Mouse (Mus musculus) heart, adult 9 months (tissue): Measurements from ENCODE around the gene Mark4.

Experiments used
- DNase-seq, 2 experiments: peaks; one replicate each; pipeline ENCODE4 v3.0.0; 2022; ENCODE audit warnings: low spot score in 2 of 2

Mark4 gene

DNA sequence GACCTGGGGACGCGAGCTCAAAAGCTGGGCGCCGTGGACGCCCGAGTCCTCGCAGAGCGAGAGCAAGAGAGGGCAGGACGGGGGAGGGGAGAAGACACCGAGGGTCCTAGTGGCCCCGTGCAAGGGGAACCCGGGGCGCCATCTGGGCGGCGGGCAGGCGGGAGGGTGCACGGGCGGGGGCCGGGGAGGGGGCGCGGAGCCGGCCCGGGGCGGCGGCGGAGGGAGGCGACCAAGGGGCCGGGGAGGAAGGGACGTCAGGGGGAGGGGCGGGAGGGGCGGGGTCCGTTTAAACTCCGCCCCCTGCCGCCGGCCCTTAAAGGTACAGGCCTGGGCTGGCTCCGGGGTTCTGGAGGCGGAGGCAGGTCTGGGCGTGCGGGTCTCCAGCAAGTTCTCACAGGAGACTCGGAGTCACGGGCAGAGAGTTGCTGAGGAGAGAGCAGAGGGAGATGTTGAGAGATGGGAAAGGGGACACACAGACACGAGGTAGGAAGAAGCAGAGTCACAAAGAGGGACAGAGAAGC lies at the start of gene Mark4:
Mark4 (minus strand) TSS at position 231 of the 521 bp plus-strand sequence.
- peak; percentile 67 to 74 for DNase-seq

DNA sequence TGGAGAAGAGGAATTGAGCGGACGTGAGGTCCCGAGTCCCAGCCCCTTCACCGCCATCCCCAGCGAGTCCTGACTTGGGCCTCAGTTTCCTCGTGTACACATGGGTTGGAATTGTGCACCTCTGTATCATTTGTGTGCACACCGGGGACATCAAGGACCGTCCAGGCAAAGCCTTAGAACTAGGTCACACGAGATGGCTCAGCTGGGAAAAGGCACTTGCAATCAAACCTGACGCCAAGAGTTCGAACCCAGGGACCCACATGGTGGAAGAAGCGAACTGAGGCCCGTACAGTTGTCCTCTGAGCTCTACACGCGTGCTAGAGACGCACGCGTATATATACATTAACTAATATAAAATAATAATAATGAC lies 49.0 kb upstream of the Mark4 start:
- no peak for DNase-seq

DNA sequence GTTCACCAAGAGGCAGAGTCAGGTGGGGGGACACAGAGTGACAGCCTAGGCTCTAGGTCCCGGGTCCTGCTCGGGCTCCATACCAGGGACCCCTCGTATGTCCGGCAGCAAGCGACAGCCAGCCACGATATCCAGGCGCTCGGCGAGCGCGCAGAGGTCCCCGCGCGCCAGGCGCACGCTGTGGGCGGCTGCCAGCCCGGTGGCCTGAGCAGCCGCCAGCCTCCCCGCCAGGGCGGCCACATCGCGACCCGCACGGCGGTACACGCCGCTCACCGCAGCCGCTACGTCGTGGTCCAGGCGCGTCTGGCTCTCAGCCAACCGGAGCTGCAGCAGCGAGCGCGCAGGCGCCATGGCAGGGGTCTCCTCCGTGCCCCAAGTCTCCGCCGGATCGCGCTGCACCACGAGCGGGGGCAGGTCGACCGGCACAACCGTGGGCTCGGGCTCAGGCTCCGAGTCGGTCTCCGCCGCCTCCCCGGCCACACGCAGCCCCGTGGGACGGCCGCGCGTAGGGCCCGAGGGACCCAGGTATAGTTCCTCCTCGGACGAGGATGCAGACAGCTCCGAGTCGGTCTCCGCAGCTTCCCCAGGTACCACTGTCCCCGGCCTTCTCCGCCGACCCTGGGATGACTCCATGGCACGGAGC lies 48.5 kb upstream of the Mark4 start:
- DNase-seq, result no peak

DNA sequence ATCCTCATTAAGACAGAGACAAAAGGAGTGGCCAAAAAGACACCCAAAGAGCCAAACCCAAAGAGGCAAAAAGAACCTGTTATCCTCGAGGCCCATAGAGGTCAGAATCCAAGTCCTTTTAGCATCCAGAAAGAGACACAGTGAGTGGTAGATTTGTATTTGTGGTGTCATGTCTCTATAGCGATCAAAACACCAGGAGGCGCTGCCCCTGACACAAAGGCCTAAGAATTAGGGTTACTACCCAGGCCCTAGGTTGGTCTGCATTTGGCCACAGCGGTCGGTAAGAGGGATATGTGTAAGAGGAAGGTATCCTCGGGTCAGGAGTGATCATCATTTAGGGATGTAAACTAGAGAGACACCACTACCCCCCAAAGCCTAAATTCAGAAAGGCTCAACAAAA lies 47.7 kb upstream of the Mark4 start:
- no peak for DNase-seq

DNA sequence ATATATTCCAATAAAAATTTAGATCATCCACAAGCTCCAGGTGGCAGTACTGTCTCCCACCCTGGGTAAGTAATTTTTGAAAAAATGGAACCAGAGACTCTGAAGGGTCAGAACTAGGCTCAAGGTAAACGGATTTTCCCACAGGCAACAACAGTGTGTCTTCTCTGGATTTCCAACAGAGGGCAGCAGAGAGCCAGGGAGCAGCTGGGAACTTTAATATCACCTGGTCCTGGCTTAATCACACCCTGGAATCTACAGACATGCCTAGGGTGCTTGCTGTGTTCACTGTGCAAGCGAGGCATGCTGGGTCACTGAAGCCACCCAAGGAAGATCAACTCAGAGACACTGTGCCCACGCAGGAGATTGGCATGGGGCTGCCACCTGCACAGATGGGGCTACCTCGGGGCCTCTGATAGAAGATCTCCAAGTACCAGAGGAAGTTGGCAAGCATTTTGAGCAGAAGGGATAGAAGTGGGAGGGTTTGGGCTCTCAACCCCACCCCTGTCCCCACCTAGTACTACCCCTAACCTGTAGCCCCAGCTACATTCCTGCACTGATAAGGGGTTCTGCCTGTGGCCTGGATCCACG lies 45.0 kb upstream of the Mark4 start:
- DNase-seq, result no peak

DNA sequence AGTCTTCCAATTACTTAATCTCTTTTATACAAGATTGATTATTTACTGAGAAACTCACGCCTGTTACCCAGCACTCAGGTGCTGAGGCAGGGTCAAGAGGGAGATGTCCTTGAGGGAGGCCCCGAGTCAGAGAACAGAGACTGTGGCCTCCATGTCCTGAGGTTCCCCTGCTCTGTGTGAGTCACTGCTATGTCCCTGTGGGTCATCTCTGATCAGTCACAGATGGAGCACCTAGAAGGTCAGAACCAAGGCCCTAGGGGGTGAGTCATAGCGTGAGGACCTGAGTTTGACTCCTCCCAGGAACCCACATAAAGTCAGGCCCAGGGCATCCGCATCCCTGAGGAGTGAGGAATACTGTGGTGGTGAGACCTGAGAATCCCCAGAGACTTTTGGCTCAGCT lies 43.0 kb upstream of the Mark4 start:
- no peak for DNase-seq

DNA sequence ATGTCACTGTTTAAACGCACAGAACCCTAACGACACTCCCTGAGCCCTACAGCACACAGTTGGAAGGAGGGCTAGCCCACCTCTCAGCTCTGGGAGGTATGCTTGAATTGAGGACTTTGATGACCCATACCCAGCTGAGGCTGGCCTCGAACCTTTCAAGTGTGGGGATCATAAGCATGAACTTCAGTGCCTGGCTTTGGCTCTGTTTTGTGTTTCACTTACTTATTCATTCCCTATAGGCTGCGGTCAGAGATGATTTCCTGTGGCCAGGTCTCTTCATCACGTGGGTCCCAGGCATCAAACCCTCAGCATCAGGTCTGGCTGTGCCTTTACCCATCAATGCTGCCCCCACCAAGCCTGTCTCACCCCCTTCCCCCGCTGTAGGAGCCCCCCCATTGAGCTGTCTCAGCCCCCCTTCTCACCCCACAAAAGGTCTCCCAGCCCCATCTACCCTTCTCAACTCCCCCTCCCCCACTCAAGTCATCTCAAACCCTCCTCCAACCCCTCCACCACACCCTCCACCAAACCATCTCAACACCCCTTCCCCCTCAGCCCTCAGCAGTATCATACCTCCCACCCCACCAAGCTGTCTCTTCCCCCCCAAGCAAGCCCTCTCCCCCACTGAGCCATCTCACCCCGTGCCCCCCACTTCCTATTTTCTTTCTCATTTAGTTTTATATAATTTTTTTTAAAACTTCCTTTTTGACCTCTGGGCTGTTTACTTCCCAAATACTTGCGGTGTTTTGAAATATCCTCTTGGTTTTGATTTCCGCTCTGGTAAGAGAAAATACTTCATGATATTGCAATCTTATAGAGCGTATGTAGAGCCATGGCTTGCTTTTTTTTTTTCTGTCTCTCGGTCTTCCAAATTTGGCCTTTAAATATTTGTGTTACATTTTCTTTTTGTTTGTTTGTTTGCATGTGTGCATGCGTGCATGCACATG lies 42.1 kb upstream of the Mark4 start:
- DNase-seq, result no peak

DNA sequence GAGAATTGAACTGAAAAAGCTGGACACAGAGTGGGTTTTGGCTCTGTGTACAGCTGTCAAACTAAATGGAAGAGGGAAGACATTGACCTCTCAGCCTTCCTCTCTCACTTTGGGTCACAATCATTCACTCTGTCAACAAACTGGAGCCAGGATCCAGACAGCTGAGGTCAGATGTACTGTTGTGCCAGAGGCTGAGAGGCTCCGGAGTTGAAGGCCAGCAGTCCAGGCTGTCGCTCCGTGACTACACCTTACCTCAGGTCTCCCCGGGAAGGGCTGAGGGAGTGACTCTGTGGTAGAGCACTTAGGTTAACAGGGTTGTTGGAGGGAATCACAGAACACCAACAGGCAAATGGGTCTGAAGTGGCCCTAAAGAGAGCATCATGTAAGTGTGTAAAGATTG lies 39.7 kb upstream of the Mark4 start:
- DNase-seq, result no peak

DNA sequence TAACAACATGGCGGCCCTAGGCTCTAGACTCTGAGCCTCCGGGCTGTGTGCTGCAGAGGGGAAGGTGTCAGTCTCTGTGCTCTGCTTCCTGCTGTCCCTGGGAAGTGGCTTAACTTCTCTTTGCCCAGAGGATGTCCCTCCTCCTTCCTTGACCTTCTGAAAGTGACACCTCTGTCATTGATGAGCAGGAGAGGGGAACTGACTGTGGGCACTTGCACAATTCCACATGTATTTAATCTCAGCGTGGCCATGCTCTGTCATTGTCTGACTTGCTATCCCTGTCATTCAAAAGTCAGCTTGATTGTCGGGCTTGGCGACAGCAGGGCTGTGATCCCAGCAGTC lies 37.6 kb upstream of the Mark4 start:
- no peak for DNase-seq

DNA sequence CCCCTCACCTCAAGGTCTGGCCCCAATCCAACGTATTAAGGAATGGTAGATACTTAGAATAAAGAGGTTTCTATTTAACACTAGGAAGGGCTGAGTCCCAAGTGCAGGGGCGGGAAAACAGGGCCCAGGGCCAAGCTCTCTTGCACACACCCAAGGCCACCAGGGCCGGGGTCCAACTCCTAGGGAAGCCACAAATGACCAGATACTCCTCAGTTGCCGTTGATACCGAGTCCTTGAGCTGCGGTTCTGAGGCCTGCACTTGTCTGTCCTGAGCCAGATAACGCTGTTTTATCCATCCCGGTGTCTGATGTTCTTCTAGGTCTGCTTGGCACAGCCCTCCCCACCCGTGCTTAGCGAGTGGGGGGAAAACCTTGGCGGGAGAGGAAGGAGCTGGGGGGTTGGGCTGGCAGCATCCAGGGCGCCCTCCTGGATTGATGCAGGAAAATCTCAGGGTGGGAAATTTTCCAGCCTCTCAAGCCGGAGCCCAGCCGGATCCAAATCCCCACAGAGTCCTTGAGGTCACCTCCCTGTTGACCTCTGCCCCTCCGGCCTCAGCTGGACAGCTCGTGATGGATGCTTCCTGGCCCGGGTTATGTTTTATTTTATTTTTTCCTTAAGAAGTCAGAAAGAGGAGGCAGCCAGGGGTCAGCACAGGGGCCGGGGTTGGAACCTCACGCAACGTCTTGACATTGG lies 37.0 kb upstream of the Mark4 start:
- DNase-seq, result peak; percentile 26 to 35

DNA sequence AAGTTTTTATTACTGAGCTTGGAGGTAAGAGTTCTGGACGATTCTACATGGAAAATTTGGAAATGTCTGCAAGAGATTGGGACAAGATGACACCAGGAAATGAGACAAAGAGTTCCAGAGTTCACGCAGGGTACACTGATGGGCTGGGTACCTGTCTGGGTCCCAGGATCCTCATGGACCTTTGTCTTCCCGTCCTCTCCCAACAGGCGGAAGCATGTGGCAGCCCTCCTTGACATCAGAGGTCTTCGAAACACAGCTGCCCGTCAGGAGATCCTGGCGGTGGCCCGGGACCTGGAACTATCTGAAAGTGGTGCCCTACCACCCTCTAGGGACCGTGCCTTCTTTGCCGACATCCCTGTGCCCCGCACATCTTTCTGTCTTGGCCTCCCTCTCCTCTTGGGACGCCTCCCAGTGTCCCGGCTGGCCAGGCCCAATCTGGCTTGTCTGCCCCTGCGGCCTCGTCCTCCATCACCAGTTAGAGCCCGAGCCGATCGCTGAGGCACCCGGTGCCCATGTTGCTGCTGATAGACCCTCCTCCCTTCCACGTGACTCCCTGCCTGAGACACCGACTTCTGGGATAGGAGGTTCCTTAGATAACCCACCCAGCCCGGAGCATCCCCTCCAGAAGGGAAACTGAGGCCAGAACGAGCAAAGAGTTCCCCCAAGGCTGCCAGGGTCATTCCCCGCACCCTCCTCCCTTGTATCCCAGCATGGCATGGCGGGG lies 36.3 kb upstream of the Mark4 start:
- DNase-seq, result no peak

DNA sequence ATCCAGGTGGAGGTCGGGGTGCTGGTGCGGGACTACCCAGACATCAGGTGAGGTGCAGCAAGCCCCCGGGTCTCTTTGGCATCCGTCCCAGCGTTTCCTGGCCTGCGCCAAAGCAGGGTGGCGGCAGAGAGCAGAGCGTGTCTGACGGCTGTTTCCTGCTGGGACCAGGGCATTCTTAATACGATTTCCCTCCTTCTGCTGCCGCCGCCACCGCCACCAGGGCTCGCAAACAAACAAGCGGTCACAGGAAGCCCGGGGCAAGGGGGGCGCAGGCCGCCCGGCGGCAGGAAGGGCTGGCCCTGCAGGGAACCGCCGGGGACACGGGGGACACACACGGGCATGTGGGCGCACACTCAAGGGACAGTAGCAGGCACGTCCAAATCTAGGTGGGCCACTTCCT lies 33.1 kb upstream of the Mark4 start:
- peak; percentile 28 to 46 for DNase-seq

DNA sequence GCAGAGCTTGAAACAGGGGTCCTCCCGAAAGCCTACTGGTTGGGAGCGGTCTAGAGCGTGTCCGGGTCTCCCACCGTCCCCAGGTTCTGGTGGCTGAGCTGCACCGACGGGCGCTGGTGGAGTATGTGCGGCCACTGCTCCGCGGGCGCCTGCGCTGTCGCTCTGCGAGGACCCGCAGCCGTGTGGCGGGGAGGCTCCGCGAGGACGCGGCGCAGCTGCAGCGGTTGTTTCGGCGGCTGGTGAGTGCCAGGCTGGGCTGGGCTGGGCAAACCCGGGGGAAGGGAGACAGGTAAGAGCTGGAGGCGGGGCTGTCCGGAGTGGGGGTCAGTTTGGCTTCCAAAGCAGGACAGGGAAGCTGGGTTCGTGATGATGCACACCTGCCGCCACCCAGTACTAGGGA lies 30.9 kb upstream of the Mark4 start:
- no peak for DNase-seq

DNA sequence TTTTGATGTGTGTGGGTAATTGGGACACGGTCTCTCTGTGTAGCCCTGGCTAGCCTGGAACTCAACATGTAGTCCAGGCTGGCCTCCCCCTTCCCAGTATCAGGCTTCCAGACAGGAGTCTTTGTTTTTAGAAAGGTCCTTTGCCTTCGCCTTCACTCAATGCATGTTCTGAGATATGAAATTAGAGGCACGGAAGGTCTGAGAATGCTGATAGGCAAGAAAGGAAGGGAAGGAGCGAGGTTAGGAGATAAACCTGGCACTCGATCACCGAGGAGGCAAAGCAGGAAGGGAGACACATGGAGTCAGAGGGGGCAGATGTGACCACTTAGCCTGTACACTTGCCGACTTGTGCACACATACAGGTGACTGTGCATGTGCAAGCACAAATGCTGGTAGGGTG lies 27.9 kb upstream of the Mark4 start:
- no peak for DNase-seq

DNA sequence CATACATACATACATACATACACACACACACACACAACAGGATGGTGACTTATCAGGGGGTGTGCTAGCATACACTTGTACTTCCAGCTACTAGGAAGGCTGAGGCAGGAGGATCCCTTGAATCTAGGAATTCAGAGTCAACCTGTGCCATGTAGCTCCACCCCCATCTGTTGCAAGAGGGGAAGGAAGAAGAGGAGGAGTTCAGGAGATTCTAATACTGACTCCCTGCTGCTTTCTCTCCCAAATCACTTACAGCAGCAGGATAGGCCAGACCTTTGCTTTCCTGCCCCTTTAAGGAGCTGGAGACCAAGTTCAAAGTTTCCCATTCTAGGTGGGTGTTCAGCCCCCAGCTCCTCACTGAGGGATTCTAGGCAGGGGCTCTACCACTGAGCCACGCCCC lies 26.9 kb upstream of the Mark4 start:
- DNase-seq, result no peak

DNA sequence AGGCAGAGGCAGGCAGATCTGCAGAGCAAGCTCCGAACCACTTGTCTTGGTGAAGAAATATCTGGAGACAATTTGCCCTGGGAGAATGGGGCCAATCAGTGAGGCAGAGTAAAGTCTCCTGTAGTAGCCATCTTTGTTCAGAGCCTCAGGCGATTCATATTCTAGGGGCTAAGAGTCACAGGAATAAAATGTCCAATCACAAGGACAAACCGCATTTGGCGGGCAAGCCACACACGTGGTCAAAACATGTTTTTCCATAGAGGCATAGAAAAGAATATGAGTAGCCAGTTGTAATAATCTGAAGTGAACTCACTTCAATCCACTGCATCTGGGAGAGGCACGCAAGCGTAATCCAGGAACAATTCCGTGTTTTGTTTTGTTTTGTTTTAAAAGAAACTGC lies 24.7 kb upstream of the Mark4 start:
- DNase-seq, result no peak

DNA sequence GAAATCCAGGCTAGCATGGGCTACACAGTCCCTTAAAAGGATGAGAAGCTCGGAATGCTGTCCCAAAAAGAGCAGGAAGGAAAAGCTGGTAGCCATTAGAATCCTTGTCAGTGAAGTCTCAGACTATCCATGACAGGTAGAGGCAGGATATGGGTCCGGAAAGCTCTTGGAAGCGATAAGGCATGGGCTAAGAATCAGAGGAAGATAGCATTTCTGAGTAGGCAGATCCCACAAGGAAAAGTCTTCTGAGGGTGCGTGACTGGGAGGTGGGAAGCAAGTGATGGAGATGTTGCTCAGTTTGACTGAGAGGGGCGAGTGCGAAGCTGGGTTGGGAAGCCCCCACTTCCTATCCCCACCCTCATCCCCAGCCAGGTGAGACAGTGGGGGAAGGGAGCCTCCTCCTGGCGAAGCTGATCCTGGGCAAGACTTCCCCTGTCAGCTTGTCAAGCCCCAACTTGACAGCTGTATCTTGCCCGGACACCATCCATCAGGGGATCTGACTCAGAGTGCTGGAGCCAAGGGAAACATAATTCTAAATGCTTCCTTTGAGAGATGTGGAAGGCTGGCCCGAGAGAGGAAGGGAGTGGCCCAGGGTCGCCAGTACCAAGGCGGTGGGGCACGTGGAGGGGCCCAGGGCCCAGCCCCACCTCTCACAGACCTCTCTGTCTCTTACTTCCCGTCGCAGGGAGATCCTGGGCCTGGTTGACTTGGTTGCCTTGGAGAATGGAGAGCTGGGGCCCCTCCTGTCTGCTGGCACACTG lies 19.2 kb upstream of the Mark4 start:
- no peak for DNase-seq

DNA sequence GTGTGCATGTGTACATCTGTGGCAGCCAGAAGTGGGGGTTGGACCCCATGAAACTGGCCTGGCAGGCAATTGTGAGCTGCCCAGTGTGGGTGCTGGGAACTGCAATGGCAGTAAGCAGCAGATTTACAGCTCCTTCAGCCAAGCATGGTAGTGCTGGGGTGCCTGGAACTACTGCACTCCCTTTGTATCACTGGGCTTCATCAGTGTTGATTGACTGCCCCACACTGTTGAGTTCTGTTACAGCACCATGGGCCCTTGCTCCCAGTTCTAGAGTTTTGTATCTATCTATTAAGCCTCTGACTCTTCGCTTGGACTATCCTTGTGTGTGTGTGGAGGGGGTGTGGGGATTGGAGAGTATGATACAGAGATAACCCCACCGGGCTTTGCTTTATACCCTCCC lies 18.5 kb upstream of the Mark4 start:
- no peak for DNase-seq

DNA sequence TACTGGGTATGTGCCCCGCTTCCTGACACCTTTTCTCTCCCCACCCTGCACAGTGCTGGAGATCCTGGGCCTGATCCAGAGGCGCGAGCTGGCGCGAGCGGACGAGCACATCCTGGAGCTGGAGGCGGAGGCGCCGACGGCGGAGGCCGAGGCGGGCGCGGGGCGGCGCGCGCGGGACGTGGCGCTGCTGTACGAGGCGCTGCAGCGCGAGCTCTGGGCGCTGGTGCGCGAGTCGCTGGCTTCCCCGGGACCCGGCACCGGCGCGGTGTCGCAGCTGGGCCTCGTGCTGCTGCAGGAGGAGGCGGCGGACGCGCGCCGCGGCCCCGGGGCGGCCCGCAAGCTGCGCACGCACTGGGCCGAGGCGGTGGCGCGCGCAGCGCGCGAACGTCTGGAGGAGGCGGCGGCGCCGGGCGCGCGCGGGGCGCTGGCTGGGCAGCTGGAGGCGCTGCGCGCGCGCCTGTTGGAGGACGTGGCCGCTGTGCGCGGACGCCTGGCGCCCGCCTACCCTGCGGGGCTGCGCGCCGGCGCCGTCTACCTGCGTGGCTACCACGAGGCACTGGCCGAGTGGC lies 15.3 kb upstream of the Mark4 start:
- DNase-seq, result peak; percentile 79 to 80

DNA sequence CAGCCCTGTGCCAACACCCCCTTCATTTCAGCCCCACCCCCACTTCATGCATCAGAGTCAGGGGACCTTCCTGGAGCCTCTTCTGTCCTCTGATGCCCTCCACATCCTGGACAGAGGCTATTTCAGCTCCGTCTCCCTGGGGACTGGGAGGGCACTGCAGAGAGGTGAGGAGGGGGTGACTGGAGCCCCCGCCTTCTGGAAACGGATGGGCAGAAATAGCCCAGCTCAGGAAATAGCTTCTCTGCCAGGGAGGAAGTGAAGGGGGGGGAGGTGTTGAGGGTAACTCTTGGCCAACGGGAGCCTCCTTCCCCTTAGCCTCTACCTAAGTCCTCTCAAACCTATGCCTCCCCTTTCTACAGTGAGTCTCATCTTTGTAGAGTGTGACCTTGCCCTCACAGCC lies 13.8 kb upstream of the Mark4 start:
- peak; percentile 33 to 47 for DNase-seq
